Mouse (Mus musculus) CH12.LX (cell line): ENCODE data around the gene Nudt15. TPM values are rescaled to one million over a fixed set of nuclear protein-coding genes. Genes with fewer than 3 reads are reported as not detected.

ENCODE experiments used
- DNase-seq: peaks from one replicate; pipeline ENCODE4 v3.0.0-alpha.2; 2013; ENCODE audit errors: extremely low read depth
- H3K27ac ChIP-seq: 2 replicates; pipeline ENCODE4 v1.5.1; 2012; ENCODE audit warnings: low read depth, mild to moderate bottlenecking, control low read depth, moderate library complexity; ENCODE audit not compliant: insufficient read depth
- H3K27me3 ChIP-seq: replicated peaks from 2 replicates; pipeline ENCODE3; 2012; ENCODE audit warnings: inconsistent platforms
- H3K36me3 ChIP-seq, 2 experiments: replicated peaks in 1 of 2; 2 replicates each; pipeline versions ENCODE3 to v1.6.1; 2012; ENCODE audit warnings: inconsistent platforms in 1 of 2, low read length in 1 of 2, mild to moderate bottlenecking in 1 of 2, mixed read lengths in 1 of 2, moderate library complexity in 1 of 2; ENCODE audit not compliant: control insufficient read depth in 1 of 2, insufficient read depth in 1 of 2
- H3K4me1 ChIP-seq, 2 experiments: 2 replicates each; pipeline ENCODE4 v1.6.1; 2012; ENCODE audit warnings: inconsistent platforms in 1 of 2, moderate library complexity in 1 of 2; ENCODE audit not compliant: insufficient read depth in 2 of 2, control insufficient read depth in 1 of 2
- H3K4me2 ChIP-seq: 2 replicates; pipeline ENCODE4 v1.6.1; 2012; ENCODE audit warnings: low read depth, mild to moderate bottlenecking, control low read depth; ENCODE audit not compliant: poor library complexity, insufficient read depth, severe bottlenecking
- H3K4me3 ChIP-seq, 3 experiments: fragments of 150-350 bp in 1 of 3; sonication (generic) in 1 of 3; replicated peaks in 1 of 3; 2 replicates each; pipeline versions ENCODE3 to v1.5.1; 2011 to 2012; ENCODE audit warnings: low read depth in 2 of 3, low read length in 2 of 3, mild to moderate bottlenecking in 2 of 3, moderate library complexity in 2 of 3, control low read depth in 1 of 3, improper control_type of control experiment in 1 of 3, inconsistent platforms in 1 of 3, mixed read lengths in 1 of 3; ENCODE audit not compliant: poor library complexity in 1 of 3
- H3K79me2 ChIP-seq: replicated peaks from 2 replicates; pipeline ENCODE4 v1.6.1; 2012; ENCODE audit warnings: mild to moderate bottlenecking, moderate library complexity; ENCODE audit not compliant: control insufficient read depth, poor library complexity, insufficient read depth, severe bottlenecking; ENCODE audit errors: extremely low read depth
- H3K9ac ChIP-seq: 2 replicates; pipeline ENCODE4 v1.6.1; 2012; ENCODE audit warnings: low read depth, mild to moderate bottlenecking, control low read depth, moderate library complexity; ENCODE audit not compliant: insufficient read depth
- H3K9me3 ChIP-seq: replicated peaks from 2 replicates; pipeline ENCODE3; 2012; ENCODE audit warnings: low read length, inconsistent platforms, mixed read lengths
- BHLHE40 ChIP-seq: IDR thresholded peaks from 2 replicates; pipeline ENCODE4 v1.6.1; 2011; ENCODE audit warnings: mild to moderate bottlenecking, low read depth, low read length, improper control_type of control experiment
- CHD1 ChIP-seq: IDR thresholded peaks from 2 replicates; pipeline ENCODE4 v1.6.1; 2012; ENCODE audit warnings: low read depth, low read length, improper control_type of control experiment, inconsistent platforms
- CHD2 ChIP-seq: IDR thresholded peaks from 2 replicates; pipeline ENCODE4 v1.6.1; 2011; ENCODE audit warnings: low read length, improper control_type of control experiment
- CTCF ChIP-seq, 2 experiments: IDR thresholded peaks in 1 of 2; conservative IDR thresholded peaks in 1 of 2; 2 replicates each; pipeline ENCODE4 v1.5.1; 2011 to 2012; ENCODE audit warnings: low read depth in 2 of 2, low read length in 2 of 2, improper control_type of control experiment in 1 of 2, inconsistent platforms in 1 of 2, mild to moderate bottlenecking in 1 of 2, moderate library complexity in 1 of 2
- EP300 ChIP-seq: IDR thresholded peaks from 2 replicates; pipeline ENCODE4 v1.6.1; 2011; ENCODE audit warnings: low read length, improper control_type of control experiment
- ETS1 ChIP-seq: conservative IDR thresholded peaks from 2 replicates; pipeline ENCODE4 v1.6.1; 2012; ENCODE audit warnings: low read depth, mild to moderate bottlenecking, inconsistent platforms, low read length, improper control_type of control experiment, moderate library complexity
- HCFC1 ChIP-seq: IDR thresholded peaks from 2 replicates; pipeline ENCODE4 v1.6.1; 2012; ENCODE audit warnings: low read depth, mild to moderate bottlenecking, inconsistent platforms, low read length, improper control_type of control experiment
- JUND ChIP-seq: conservative IDR thresholded peaks from 2 replicates; pipeline ENCODE4 v1.6.1; 2011; ENCODE audit warnings: low read depth, low read length, improper control_type of control experiment
- MAX ChIP-seq: IDR thresholded peaks from 2 replicates; pipeline ENCODE4 v1.6.1; 2011; ENCODE audit warnings: low read length, improper control_type of control experiment
- MAZ ChIP-seq: IDR thresholded peaks from 2 replicates; pipeline ENCODE4 v1.6.1; 2012; ENCODE audit warnings: low read depth, mild to moderate bottlenecking, inconsistent platforms, low read length, improper control_type of control experiment, moderate library complexity
- MEF2A ChIP-seq: IDR thresholded peaks from 2 replicates; pipeline ENCODE4 v1.6.1; 2014; ENCODE audit warnings: low read depth, mild to moderate bottlenecking, inconsistent platforms, low read length, improper control_type of control experiment, borderline replicate concordance
- MXI1 ChIP-seq: IDR thresholded peaks from 2 replicates; pipeline ENCODE4 v1.6.1; 2011; ENCODE audit warnings: mild to moderate bottlenecking, low read depth, low read length, improper control_type of control experiment
- NELFE ChIP-seq: IDR thresholded peaks from 2 replicates; pipeline ENCODE4 v1.6.1; 2011; ENCODE audit warnings: low read depth, low read length, improper control_type of control experiment
- PAX5 ChIP-seq: IDR thresholded peaks from 2 replicates; pipeline ENCODE4 v1.6.1; 2012; ENCODE audit warnings: low read length, inconsistent platforms, mixed read lengths
- POLR2A ChIP-seq: IDR thresholded peaks from 2 replicates; pipeline ENCODE4 v1.6.1; 2011; ENCODE audit warnings: low read depth, mild to moderate bottlenecking, improper control_type of control experiment, low read length
- RCOR1 ChIP-seq: conservative IDR thresholded peaks from 2 replicates; pipeline ENCODE4 v1.6.1; 2012; ENCODE audit warnings: low read depth, mild to moderate bottlenecking, inconsistent platforms, low read length, improper control_type of control experiment
- SIN3A ChIP-seq: IDR thresholded peaks from 2 replicates; pipeline ENCODE4 v1.6.1; 2012; ENCODE audit warnings: low read length, improper control_type of control experiment, inconsistent platforms
- SMC3 ChIP-seq: IDR thresholded peaks from 2 replicates; pipeline ENCODE4 v1.6.1; 2011; ENCODE audit warnings: low read depth, low read length, improper control_type of control experiment
- TCF12 ChIP-seq: IDR thresholded peaks from 2 replicates; pipeline ENCODE4 v1.6.1; 2014; ENCODE audit warnings: low read depth, mild to moderate bottlenecking, inconsistent platforms, low read length, improper control_type of control experiment
- UBTF ChIP-seq: IDR thresholded peaks from 2 replicates; pipeline ENCODE4 v1.6.1; 2012; ENCODE audit warnings: low read depth, mild to moderate bottlenecking, inconsistent platforms, low read length, improper control_type of control experiment, moderate library complexity
- USF1 ChIP-seq: IDR thresholded peaks from 2 replicates; pipeline ENCODE4 v1.6.1; 2014; ENCODE audit warnings: low read depth, mild to moderate bottlenecking, inconsistent platforms, low read length, improper control_type of control experiment
- USF2 ChIP-seq: conservative IDR thresholded peaks from 2 replicates; pipeline ENCODE4 v1.6.1; 2011; ENCODE audit warnings: low read depth, low read length, improper control_type of control experiment
- ZC3H11A ChIP-seq: IDR thresholded peaks from 2 replicates; pipeline ENCODE4 v1.6.1; 2012; ENCODE audit warnings: low read depth, mild to moderate bottlenecking, inconsistent platforms, low read length, improper control_type of control experiment
- ZNF384 ChIP-seq: IDR thresholded peaks from 2 replicates; pipeline ENCODE4 v1.6.1; 2012; ENCODE audit warnings: low read depth, low read length, improper control_type of control experiment, inconsistent platforms
- dilution Hi-C: fragments of 300-500 bp; cut with MboI; formaldehyde crosslinking; loops from 2 replicates; pipeline ENCODE4 v1.14.3; 2020; ENCODE audit warnings: low sequenced_read_pairs; ENCODE audit not compliant: extremely low pct_unique_long_range_greater_than_20kb, extremely low pct_ligation_motif_present
- in situ Hi-C: fragments of 300-500 bp; cut with MboI; formaldehyde crosslinking; loops from 3 replicates; pipeline ENCODE4 v1.14.3; 2019; ENCODE audit warnings: low sequenced_read_pairs, low pct_ligation_motif_present, low pct_unique_long_range_greater_than_20kb, mixed read lengths
- polyA plus RNA-seq: library from polyadenylated mRNA; unstranded; fragments of >175 nt; gene quantifications from 2 replicates; pipeline ENCODE4 v1.2.1, GENCODE M21; 2012; ENCODE audit warnings: low read depth; ENCODE audit not compliant: insufficient read length
- total RNA-seq, 2 experiments: library from RNA; depleted of rRNA; stranded (reverse); fragments of 300-350 nt in 1 of 2; fragments of >200 nt in 1 of 2; gene quantifications; 2 replicates each; pipeline ENCODE4 v1.2.3; 2012 to 2014

Nudt15 gene
- total and polyA plus RNA-seq, 3 experiments, result 2.5 to 9.0 (median 6.8) TPM

GRCm38 (mm10) chr14:73507702-73508376 lies 40.2 kb downstream of the Nudt15 start:
- in situ Hi-C loops (no loop called here), dilution Hi-C loops (no loop called here)
- Histone ChIP-seq H3K4me2 (no peak overlapping the region), H3K27me3 (peaks cover 9% of the 10 kb centered on the region), H3K36me3 (peaks cover 8 to 15% of the 10 kb centered on the region in 2 experiments), H3K9me3 (peaks cover 2% of the 10 kb centered on the region), H3K9ac (no peak overlapping the region), H3K4me3 (no peak overlapping the region), H3K4me1 (peaks cover 11 to 30% of the 10 kb centered on the region in 2 experiments), H3K79me2 (peaks cover 27% of the 10 kb centered on the region), H3K27ac (no peak overlapping the region)
- TF ChIP-seq SIN3A, result no peak
- no peak for TF ChIP-seq CTCF (conservative IDR thresholded peaks at IDR 0.05 in 1 of 2, IDR thresholded peaks at IDR 0.05 in 1 of 2; ENCODE audit: low read depth in 2 of 2, low read length in 2 of 2)
- no peak for TF ChIP-seq MAZ
- no peak for TF ChIP-seq CHD1
- no peak for TF ChIP-seq MAX
- no peak for TF ChIP-seq MEF2A
- TF ChIP-seq ETS1, result no peak
- TF ChIP-seq PAX5, result no peak
- TF ChIP-seq NELFE, result no peak
- TF ChIP-seq POLR2A, result no peak
- no peak for TF ChIP-seq USF1
- TF ChIP-seq ZC3H11A, result no peak
- no peak for TF ChIP-seq SMC3
- TF ChIP-seq USF2, result no peak
- no peak for TF ChIP-seq EP300
- TF ChIP-seq TCF12, result no peak
- DNase-seq, result no peak

- Histone ChIP-seq H3K4me2 (no peak overlapping the region), H3K27me3 (peaks cover 12% of the 10 kb centered on the region), H3K4me3 (no peak overlapping the region), H3K79me2 (peaks cover 22% of the 10 kb centered on the region), H3K9me3 (peaks cover 2% of the 10 kb centered on the region), H3K36me3 (peaks cover 4 to 9% of the 10 kb centered on the region in 2 experiments), H3K4me1 (peaks cover 7 to 25% of the 10 kb centered on the region in 2 experiments), H3K9ac (no peak overlapping the region), H3K27ac (no peak overlapping the region)
- in situ Hi-C loops, result no loop called here
- dilution Hi-C loops, result no loop called here
- DNase-seq, result no peak
- TF ChIP-seq ZNF384, result no peak
- TF ChIP-seq BHLHE40, result no peak
- no peak for TF ChIP-seq RCOR1
- no peak for TF ChIP-seq HCFC1
- no peak for TF ChIP-seq MAZ
- TF ChIP-seq JUND, result no peak
- TF ChIP-seq MXI1, result no peak
- no peak for TF ChIP-seq UBTF
- TF ChIP-seq CTCF (conservative IDR thresholded peaks at IDR 0.05 in 1 of 2, IDR thresholded peaks at IDR 0.05 in 1 of 2; ENCODE audit: low read depth in 2 of 2, low read length in 2 of 2), result no peak
- no peak for TF ChIP-seq CHD2
- no peak for TF ChIP-seq TCF12
Observed at GRCm38 (mm10) chr14:73507200-73507599, 40.8 kb downstream of the Nudt15 start.
